Mouse (Mus musculus) erythroblast, adult 5-6 weeks (primary cell): Measurements from ENCODE around the gene Tmem206. TPM values are rescaled to one million over a fixed set of nuclear protein-coding genes. Genes with fewer than 3 reads are reported as not detected.

ENCODE experiments used
- ATAC-seq: replicated peaks from 2 replicates; pipeline ENCODE4 v1.8.0; 2016; ENCODE audit warnings: moderate number of reproducible peaks, mild to moderate bottlenecking, moderate TSS enrichment, inconsistent platforms; ENCODE audit not compliant: poor library complexity, low FRiP score, severe bottlenecking
- total RNA-seq, 2 experiments: library from RNA; stranded (forward) in 1 of 2; stranded (reverse) in 1 of 2; fragments of 150-400 nt in 1 of 2; fragments of 200-764, 138-1000 nt in 1 of 2; gene quantifications; 2 replicates each; pipeline versions ENCODE4 v1.2.3 to v1.2.4; 2015 to 2017; ENCODE audit warnings: low replicate concordance in 2 of 2

Tmem206 gene
- total RNA-seq, 2 experiments from 2014 or later: 3.3 to 5.7 TPM

DNA sequence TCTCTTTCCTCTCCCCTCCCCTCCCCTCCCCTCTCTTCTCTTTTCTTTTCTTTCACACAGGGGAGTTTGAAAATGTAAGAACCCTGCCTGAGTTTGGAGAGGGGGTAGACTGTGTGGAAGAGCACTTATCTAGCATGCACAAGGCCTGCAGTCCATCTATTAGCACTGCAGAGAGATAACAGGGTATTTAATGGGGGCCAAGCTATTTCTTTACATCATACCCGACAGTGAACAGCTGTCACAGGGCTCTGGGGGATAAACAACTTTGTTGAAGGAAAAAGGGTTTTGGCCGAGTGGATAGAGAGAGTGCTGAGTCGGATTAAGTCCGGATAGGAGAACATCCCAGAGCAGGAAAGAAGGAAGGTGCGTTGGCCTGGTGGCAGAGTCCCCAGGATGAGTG, 23.3 kb downstream of the Tmem206 start:
- no peak for ATAC-seq

DNA sequence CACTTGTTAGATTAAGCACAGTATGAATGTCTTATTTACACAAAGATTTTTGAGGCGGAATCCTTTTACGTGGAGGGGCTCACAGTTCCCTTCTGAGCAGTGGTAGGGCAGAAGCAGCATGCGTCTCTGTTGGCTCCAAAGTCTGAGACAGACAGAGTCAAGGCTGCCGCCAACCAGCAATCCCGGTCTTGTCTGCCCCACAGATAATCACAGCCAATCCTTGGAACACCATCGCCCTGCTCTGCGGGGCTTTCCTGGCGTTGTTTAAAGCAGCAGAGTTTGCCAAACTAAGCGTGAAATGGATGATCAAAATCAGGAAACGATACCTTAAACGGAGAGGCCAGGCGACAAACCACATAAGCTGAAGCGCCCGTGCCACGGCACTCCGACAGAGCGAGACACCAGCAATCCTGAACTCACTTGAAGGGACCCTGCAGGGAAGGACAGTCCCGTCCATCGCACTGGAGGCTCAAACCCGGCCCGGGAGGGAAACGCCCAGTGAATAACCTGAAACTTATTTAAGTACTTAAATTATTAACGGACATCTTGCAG, 23.9 kb downstream of the Tmem206 start:
- no peak for ATAC-seq

DNA sequence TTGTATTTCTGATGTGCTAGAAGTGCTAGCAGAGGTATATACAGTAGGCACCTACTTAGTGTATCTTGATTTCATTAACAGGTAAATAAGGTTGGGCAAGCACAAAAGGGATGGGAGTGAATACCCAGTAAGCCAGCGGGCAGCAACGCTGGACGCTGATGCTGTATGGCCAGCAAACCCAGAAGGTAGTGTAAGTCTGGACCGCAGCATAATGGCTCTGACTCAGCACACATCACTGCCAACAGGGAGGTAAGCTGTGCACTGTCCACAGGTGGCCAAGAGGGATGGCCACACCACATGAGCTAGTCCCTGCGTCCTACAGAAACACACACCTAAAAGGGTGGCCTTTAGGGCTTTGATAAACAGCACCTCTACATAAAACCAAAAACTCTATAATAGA, 24.6 kb downstream of the Tmem206 start:
- no peak for ATAC-seq

DNA sequence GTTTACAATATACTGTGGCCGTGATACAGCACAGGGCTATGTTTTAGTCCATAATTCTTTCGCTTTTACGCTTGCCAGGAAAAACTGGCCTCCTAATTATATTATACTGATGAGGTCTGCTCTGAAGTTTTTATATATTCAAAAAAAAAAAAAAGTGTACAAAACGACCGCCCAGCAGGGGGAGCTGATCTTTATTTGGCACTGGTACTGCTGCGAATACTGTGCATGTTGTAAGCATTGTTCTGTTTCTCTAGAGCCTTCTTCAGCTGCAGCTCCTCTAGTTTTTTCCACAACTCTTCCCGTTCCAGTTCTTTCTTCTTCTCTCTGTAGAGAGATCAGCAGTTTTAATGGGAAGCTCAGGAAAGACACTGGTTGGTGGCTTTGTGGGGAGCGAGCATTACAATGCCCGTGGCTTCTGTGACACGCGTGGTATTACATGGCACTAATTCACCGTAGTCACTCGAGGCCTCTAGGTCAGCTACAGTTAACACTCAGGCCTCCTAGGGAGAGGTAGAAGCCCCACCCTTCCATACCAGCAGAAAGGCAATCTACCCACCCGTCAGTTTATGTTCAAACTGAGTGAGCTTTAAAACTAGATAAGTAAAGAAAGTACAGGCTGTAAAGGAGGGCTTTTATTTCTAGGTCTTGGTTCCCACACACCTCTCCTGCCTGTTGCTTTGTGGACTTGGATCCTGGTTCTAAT, 27.2 kb downstream of the Tmem206 start:
- no peak for ATAC-seq

DNA sequence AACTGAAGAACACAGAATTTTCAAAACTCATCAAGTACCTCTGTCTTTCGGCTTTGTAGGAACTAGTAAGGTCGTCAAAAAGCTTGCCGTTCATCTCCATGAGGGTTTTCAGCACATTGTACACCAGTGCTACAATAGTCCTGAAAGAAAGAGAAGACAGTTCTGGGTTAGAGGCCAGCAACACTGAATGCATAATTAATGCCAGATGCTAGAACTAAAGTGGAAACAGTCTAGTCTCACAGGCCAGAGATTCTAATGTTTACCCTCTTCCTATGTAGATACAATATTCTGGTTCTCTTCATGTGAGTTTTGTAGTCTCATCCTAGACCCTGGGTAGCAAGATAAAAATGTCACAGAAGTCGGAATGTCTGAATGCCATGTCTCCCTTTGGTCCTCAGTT, 28.1 kb downstream of the Tmem206 start:
- ATAC-seq: no peak

DNA sequence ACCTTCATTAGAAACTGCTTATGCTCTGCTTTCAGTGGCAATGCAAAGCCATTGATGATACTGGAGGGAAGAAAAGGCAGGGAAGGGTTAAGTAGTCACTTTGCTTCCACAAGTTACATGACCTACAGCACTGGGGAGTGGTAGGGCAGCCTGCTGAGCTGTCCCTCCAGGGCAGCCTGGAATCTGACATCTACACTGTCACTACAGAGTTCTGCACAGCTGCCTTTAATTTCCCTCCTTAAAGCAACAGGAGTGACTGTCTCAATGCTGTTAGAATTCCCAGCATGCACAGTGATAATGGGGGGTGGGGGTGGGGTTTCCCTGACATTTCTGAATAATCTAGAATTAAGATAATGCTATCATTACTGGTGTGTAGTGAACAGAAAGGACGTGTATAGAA, 31.2 kb downstream of the Tmem206 start:
- ATAC-seq: no peak

DNA sequence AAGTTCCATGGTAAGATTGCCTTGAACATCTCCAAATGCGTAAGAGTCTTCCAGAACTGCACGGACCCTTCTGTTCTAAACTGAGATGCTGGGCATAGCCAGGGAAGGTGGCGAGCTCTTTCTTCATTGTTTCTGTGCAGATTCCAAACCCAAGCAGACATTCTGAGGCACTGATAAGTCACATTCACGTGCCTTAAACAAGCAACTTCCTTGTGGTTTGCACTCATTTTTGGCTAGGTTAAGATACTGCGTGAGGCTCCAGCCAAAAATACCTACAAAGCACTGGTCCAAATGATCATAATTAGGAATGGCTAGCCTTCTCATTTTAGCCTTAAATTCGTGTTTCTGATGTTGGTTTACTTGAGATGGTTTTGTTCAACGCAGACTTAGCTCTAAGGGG, 33.8 kb downstream of the Tmem206 start:
- no peak for ATAC-seq

DNA sequence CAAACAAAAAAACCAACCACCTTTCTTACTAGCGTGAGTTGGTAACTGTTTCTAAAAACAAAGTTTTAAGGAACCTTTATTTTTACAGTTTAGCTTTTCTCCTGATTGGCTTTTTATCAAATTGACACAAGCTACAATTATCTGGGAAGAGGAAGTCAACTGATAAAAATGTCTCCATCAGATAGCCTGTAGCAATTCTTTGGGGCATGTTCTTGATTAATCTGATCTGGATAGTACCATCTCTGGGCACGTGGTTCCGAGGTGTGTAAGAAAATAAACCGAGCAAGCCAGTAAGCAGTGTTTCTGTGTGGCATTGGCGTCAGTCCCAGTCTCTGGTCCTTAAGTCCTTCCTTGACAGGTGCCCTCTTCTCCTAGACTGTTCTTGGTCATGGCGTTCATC, 36.7 kb downstream of the Tmem206 start:
- no peak for ATAC-seq

DNA sequence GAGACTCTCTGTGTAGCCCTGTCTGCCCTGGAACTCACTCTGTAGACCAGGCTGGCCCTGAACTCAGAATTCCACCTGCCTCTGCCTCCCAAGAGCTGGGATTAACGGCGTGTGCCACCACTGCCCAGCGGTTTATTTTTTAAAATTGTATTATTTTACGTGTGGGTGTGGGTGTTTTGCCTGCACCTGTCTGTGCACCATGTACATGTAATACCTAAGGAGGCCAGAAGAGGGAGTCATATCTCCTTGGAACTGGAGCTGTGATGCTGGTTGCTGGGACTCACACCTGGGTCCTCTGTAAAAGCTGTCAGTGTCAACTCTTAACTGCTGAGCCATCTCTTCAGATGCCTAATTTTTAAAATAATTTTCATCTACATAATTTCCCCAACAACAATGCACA, 38.8 kb downstream of the Tmem206 start:
- peak; percentile 88 for ATAC-seq

DNA sequence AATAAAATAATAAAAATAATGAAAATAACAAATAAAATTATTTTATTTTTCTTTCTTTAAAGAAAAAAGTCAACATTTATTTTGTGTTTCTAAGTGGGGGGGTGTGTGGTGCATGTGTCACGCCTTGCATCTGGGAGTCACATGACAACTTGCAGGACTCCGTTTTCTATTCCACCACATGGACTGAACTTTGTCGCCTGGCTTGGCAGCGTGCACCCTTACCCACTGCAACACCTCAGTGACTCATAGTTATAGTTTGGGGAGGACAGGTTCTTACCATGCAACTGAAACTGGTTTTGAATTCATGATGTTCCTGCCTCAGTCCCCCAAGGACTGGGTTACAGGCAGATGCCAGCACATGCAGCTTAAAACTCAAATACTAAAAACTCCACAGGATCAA, 42.5 kb downstream of the Tmem206 start:
- ATAC-seq: no peak

DNA sequence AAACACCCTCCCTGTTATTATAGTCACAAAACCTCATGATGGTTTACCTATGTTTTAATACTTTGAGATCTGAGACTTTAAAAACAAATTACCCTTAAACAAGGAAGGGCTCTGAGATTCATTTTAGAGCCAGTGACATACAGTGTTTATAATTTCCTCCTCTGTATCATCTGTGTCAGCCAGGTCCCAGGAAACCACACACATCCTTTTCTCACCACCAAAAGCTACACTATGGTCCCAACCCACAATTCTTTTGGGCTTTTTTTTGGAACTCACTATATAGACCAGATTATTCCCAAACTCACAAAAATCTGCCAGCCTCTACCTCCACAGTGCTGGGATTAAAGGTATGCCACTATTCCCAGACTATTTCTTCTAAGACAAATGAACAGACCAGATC, 43.4 kb downstream of the Tmem206 start:
- no peak for ATAC-seq

DNA sequence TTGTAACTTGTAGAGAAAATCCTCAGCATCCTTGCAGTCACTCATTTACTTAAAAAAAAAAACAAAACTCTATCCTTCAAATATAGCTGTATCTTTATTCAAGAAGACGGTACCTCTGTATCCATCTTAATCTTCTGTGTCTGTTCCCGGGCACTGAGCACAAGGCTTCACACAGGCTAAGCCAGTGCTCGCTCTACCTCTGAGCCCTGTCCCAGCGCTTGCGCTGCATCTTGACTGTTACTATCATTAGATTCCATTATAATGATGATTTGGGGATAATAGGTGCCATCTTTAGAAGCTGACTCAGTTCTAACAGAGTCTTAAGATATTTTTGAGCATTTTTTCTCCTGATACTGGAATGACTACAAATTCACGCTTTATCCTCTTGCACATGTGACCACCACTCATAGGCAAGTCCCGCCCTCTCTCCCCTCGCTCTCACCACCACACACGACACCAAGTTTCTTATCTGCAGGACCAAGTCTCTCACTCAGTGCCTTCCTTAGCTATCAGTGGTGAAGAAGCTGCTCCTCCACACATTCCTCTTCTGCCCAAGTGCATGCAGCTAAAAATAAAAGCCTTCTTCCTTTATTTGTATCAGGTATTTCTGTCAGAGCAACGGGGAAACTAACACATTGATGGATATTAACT, 49.4 kb downstream of the Tmem206 start:
- peak; percentile 78 for ATAC-seq

DNA sequence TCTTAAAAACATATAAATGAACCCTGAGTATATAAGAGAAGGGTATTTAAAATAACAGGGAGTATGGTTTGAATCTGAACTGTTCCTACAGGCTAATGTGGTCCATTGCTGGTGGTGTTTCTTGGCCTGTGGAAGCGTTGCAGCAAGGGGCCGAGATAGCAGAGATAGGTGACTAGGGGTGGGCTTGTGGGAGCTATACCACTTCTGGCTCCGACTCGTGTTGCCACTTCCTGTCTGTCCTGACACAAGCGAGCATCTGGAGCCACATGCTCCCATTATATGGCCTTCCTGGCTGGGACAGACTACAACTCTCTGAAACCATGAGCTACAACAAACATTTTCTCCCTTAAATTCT, 49.9 kb downstream of the Tmem206 start:
- no peak for ATAC-seq

DNA sequence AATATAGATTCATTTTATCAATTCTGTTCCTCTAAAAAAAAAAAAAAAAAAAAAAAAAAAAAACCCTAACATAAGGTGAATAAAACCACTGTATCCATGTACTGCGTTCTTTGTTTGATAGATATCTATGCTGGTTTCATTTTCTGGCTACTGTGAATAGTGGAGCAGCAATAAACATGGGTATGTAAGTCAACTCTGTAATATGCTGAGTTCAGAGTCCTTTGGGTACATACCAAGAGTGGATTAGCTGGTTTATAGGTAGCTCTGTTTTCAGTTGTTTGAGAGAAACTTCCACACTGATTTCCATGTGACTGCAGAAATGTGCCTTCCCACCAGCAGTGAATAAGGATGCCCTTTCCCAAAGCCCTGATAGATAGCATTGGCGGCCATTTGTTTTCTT, 52.4 kb downstream of the Tmem206 start:
- no peak for ATAC-seq

DNA sequence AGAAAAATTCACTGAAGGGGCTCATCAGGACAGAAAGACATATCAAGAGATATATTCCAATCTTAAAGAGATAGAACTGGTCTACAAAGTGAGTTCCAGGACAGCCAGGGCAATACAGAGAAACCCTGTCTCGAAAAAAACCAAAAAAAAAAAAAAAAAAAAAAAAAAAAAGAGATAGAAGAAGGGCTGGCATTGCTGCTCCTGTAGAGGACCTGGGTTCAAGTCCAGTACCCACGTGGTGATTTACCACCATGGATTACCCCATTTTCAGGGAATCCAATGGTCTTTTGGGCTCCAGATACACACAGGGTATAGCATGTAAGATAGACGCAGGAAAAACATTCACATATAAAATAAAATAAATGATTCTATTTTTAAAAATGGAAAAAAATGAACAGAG, 55.1 kb downstream of the Tmem206 start:
- ATAC-seq: no peak

DNA sequence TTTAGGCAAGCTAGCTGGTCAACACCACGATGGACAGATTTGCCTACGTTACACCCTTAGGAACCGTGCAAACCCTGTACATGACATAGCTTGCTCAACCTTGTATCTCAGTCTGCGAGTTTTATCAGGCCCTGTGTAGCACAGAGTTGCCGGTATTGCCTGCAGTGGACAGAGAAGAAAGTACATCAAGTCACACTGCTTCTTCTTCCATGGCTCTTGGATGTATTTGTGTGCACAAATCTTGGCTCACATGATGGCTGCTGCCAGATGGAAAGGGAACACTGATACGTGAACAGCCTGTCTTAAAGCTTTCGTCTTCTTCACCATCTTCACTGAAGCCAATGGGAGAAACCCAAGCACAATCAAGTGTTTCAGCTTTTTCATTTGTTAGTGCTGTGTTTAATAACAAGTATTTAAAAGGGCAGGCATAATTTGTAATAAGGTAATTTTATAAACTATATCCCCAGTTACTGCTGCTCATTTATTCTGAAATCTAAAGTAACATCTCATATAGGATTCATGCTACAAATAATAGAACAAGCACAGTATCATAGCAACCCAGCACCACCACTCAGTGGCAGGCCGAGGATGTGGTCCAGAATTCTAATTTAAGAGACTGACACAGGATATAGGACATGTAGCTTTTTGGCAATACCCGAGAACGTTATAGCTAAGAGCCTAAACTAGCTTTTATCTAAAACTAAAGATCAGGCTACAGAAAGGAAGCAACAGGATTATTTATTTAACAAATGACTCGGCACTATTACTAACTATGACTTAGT, 56.4 kb downstream of the Tmem206 start:
- ATAC-seq: no peak

DNA sequence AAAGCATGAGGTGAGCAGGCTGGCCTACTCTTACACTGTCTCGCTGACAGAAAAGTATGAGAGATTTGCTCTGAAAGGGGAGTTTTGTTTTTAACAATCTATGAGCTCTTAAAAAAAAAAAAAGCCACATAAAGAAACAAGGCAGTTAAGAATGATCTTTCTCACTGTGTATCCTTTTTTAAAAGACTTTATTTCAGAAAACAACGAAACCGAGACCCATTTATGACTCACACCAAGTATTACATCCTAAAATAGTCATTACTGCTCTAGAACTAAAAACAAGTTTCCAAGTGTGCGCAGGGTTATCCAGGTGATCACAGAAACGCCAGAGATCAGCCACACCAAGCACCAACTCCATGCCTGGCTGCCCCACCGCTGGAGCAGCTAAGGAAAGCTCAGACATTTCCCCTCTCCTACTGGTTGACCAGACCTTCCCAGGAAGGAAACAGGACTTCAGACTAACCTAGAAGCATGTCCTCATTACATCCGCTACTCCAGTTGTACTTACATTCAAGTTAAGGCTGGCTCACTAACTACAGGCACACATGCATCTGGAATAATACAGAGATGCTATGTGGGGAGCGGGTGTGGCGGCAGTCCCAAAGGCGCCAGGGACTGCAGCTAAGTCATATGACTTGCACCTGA, 59.2 kb downstream of the Tmem206 start:
- no peak for ATAC-seq

DNA sequence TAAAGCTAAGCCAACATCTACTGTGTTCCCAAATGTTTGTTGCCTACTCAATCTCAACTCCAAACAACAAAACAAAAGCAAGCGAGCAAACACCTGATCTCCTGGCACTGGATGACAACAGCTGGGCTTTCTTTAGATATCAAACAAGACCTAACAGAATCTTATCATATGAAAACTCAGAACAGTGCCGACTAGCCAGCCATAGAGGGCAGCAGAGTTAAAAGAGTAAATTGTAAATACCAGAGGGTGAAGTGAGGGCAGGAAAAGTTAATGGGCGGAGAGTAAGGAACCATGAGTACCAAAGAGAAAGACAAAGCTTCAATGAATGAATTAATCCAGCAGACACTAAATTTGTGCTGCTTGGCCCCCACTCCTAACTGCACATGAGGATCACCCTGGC, 65.6 kb downstream of the Tmem206 start:
- peak; percentile 76 for ATAC-seq

DNA sequence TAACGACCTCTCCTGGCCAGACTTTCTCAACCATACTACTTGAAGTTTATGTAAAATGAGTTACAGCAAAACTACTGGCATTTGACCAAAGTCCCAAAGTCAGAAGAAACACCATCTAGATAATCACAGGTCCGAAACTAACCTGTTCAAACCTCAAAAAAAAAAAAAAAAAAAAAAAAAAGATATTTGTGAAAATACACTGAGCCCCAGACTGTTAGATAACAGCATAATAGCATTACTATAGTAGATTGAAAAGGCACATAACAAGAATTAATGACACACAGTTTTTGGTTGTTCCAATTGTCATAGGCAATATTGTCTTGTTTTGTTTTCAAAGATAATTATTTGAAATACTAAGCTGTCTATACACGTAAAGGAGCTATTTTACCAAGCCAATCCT, 67.8 kb downstream of the Tmem206 start:
- no peak for ATAC-seq

DNA sequence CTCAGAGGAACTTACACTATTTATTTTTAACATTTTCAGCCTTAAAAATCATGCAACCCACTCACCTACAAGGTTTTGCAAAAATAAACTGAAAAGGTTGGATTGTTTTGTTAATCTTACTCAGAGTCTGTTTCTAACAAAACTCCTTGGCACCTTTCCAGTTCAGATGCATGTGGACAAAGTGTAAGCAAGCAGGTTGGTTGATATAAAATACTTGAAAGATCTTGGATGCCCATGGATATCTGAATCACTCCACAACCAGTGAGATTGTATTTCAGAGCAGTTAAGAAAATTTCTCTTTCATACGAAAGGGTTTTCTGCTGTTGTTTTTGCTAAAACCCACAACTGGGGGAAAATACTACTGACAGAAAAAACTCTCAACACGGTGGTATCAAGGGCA, 68.4 kb downstream of the Tmem206 start:
- no peak for ATAC-seq
